Mouse (Mus musculus) kidney, postnatal 0 days (tissue): ENCODE results near the gene Mrpl33. TPM values are rescaled to one million over a fixed set of nuclear protein-coding genes. Genes with fewer than 3 reads are reported as not detected.

Experiments
- ATAC-seq: fragments of 200-750 bp; cut with Nextera tagmentation; replicated peaks from 2 replicates; pipeline ENCODE4 v1.8.0; 2017; ENCODE audit warnings: low read depth, moderate number of reproducible peaks, moderate TSS enrichment, moderate library complexity; ENCODE audit not compliant: low FRiP score
- DNase-seq: peaks from one replicate; pipeline ENCODE4 v3.0.0-alpha.2; 2016; ENCODE audit warnings: low spot score
- H3K27ac ChIP-seq: fragments of 300-500 bp; sonication (generic); 2 replicates; pipeline ENCODE4 v1.5.1; 2014; ENCODE audit warnings: mild to moderate bottlenecking
- H3K27me3 ChIP-seq: fragments of 300-500 bp; sonication (generic); 2 replicates; pipeline ENCODE4 v1.6.1; 2014; ENCODE audit warnings: low read length, mixed read lengths; ENCODE audit not compliant: insufficient read depth
- H3K36me3 ChIP-seq: fragments of 300-500 bp; sonication (generic); 2 replicates; pipeline ENCODE4 v1.6.1; 2014; ENCODE audit warnings: low read length, mixed read lengths; ENCODE audit not compliant: insufficient read depth
- H3K4me1 ChIP-seq: fragments of 300-500 bp; sonication (generic); replicated peaks from 2 replicates; pipeline ENCODE4 v1.6.1; 2014; ENCODE audit warnings: antibody characterized with exemption, low read length, mixed read lengths; ENCODE audit not compliant: insufficient read depth
- H3K4me2 ChIP-seq: fragments of 300-500 bp; sonication (generic); 2 replicates; pipeline ENCODE4 v1.6.1; 2014; ENCODE audit warnings: mild to moderate bottlenecking, low read length, moderate library complexity, mixed read lengths
- H3K4me3 ChIP-seq: fragments of 300-500 bp; sonication (generic); replicated peaks from 2 replicates; pipeline ENCODE4 v1.5.1; 2014; ENCODE audit warnings: low read depth, low read length
- H3K9ac ChIP-seq: fragments of 300-500 bp; sonication (generic); 2 replicates; pipeline ENCODE4 v1.6.1; 2014; ENCODE audit warnings: low read depth, low read length
- H3K9me3 ChIP-seq: fragments of 300-500 bp; sonication (generic); replicated peaks from 2 replicates; pipeline ENCODE4 v1.6.1; 2016; ENCODE audit warnings: low read length, inconsistent platforms, mixed read lengths
- CTCF ChIP-seq: IDR thresholded peaks from 2 replicates; pipeline ENCODE4 v1.5.1; 2016; ENCODE audit warnings: antibody characterized with exemption, low read depth, mild to moderate bottlenecking, moderate library complexity
- WGBS: fragments of 180-500 bp; shearing (Covaris S2); extraction: QIAGEN DNeasy Blood & Tissue Kit; methylation state at CpG from one replicate; pipeline ENCODE4 v1.1.7; 2014; 5-methylcytosine and 5-hydroxymethylcytosine counted together
- polyA plus RNA-seq: library from polyadenylated mRNA; unstranded; fragments of >200 nt; fragmentation: Nextera tagmentation; extraction: Ambion mirVana; gene quantifications from 2 replicates; pipeline ENCODE4 v1.2.1, GENCODE M21; 2015

Gene Mrpl33
- polyA plus RNA-seq, 1 experiment from 2014 or later = 406 TPM

DNA sequence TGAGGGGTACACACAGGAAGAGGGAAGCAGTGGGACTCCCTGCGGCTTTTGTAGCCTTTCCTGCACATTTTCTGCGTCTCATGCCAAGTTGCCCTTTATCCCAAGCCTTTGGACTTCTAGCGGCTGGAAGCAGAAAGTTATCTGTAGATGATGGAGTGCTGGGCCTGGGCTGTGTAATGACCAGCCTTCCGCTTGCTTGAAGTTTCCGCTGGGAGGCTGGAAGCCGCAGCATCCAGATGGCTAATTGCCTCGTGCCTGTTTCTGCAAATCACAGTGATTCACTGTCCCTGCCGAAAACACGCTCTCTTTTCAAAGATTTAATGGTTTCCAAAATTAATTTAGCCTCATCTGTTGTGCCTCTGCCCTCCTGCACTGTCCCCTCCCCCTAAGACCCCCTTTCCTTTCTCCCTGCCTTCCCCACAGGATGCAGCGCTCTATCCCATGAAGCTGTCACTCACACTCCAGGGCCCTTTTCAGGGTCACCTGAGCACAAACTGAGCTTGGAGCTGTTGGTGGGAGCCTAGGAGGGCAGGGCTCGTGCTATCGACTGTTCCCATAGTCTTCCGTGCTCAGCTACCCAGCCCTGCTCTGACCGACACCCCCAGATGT is 6.9 kb upstream of the Mrpl33 start:
- H3K4me2 ChIP-seq = no peak overlapping the region
- no peaks in the 10 kb centered on the region for H3K27me3 ChIP-seq
- no peaks in the 10 kb centered on the region for H3K36me3 ChIP-seq
- peak; percentile 57 for DNase-seq
- ATAC-seq = no peak
- H3K9me3 ChIP-seq = no peaks in the 10 kb centered on the region
- no peak overlapping the region for H3K4me3 ChIP-seq
- peak overlapping the region; percentile 23; the same call in 1 of the 2 replicates for H3K9ac ChIP-seq
- peaks cover 6% of the 10 kb centered on the region; the same call in 1 of the 2 replicates for H3K4me1 ChIP-seq
- TF ChIP-seq CTCF = no peak
- WGBS = 42% methylated on average over 14 of the region's 14 CpGs
- H3K27ac ChIP-seq = no peak overlapping the region

DNA sequence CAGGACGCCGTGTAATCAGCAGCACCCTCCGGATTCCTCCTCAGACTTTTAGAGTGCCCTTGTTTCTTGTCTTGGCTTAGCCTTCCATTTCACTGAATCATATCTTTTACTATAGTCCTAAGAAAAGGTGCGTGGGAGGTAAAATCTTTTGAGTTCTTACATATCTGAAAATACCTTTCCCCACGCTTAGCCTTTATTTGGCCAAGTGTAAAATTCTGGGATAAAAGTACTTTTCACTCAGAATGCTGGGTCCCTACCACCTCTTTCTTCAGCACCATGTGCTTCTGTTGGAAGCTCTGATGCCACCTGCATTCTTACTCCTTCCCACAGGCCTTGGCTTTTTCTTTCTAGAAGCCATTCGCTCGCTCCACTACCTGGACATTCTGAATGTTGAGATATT is 5.6 kb upstream of the Mrpl33 start:
- Histone ChIP-seq H3K27ac (no peak overlapping the region), H3K4me2 (no peak overlapping the region), H3K27me3 (no peaks in the 10 kb centered on the region), H3K4me3 (no peak overlapping the region), H3K9ac (no peak overlapping the region), H3K36me3 (no peaks in the 10 kb centered on the region), H3K9me3 (no peaks in the 10 kb centered on the region), H3K4me1 (peaks cover 5% of the 10 kb centered on the region; the same call in 1 of the 2 replicates)
- TF ChIP-seq CTCF = no peak
- ATAC-seq = no peak
- WGBS = 92% methylated on average over 7 of the region's 7 CpGs
- no peak for DNase-seq

DNA sequence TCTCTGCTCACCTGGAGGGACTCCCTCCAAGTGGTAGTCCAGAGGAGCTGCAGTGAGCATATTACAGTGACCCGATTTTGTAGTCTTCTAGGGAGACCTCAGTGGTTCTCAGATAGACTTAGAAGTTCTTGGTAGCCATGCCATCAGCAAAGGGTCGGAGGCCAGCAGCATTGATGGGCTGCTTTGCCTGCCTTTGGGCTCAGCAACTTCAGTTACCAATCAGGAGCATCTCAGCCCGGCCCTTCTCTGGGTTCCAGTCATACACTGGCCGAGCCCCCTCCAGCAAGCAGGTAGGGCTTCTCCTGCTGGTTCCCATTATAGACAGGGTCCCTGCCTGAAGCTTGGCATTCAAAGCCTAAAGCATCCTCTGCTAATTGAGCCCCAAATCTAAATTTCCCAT is 867 bp upstream of the Mrpl33 start:
- peaks cover 9% of the 10 kb centered on the region; the same call in 1 of the 2 replicates for H3K4me1 ChIP-seq
- H3K9me3 ChIP-seq = no peaks in the 10 kb centered on the region
- H3K4me2 ChIP-seq = no peak overlapping the region
- H3K27me3 ChIP-seq = no peaks in the 10 kb centered on the region
- DNase-seq (no peak), ATAC-seq (no peak)
- no peak overlapping the region for H3K4me3 ChIP-seq
- H3K27ac ChIP-seq = peak overlapping the region; percentile 8; the same call in 1 of the 2 replicates
- 0 out of 2 replicates have a peak, but pooled peaks have one; percentile 11 for TF ChIP-seq CTCF
- no peak overlapping the region for H3K9ac ChIP-seq
- no peaks in the 10 kb centered on the region for H3K36me3 ChIP-seq
- WGBS = 68% methylated on average over 4 of the region's 4 CpGs

- Histone ChIP-seq H3K9me3 (no peaks in the 10 kb centered on the region), H3K9ac (no peak overlapping the region), H3K36me3 (no peaks in the 10 kb centered on the region), H3K4me3 (no peak overlapping the region), H3K27me3 (no peaks in the 10 kb centered on the region), H3K4me1 (peaks cover 9% of the 10 kb centered on the region; the same call in 1 of the 2 replicates), H3K4me2 (0 out of 2 replicates have a peak overlapping the region, but pooled peaks have one; percentile 14), H3K27ac (no peak overlapping the region)
- no peak for TF ChIP-seq CTCF
- no peak for ATAC-seq
- no peak for DNase-seq
- WGBS = 83% methylated on average over 6 of the region's 6 CpGs
These were observed 752 bp downstream of the Mrpl33 start for GRCm38 (mm10) chr5:31597430-31597944.

- TF ChIP-seq CTCF = no peak
- no peaks in the 10 kb centered on the region for H3K36me3 ChIP-seq
- H3K27ac ChIP-seq = no peak overlapping the region
- no peak overlapping the region for H3K4me2 ChIP-seq
- WGBS = 84% methylated on average over 7 of the region's 7 CpGs
- H3K27me3 ChIP-seq = no peaks in the 10 kb centered on the region
- DNase-seq (no peak), ATAC-seq (no peak)
- no peak overlapping the region for H3K4me3 ChIP-seq
- no peak overlapping the region for H3K9ac ChIP-seq
- H3K4me1 ChIP-seq = peaks cover 12% of the 10 kb centered on the region
- no peaks in the 10 kb centered on the region for H3K9me3 ChIP-seq
These were observed 1.4 kb downstream of the Mrpl33 start for GRCm38 (mm10) chr5:31598121-31598520.

- Histone ChIP-seq H3K9me3 (no peaks in the 10 kb centered on the region), H3K9ac (no peak overlapping the region), H3K36me3 (no peaks in the 10 kb centered on the region), H3K27me3 (no peaks in the 10 kb centered on the region), H3K4me1 (peaks cover 12% of the 10 kb centered on the region), H3K4me2 (no peak overlapping the region), H3K27ac (no peak overlapping the region), H3K4me3 (no peak overlapping the region)
- 76% methylated on average over 4 of the region's 4 CpGs for WGBS
- peak; percentile 68 for TF ChIP-seq CTCF
- ATAC-seq (no peak), DNase-seq (peak; percentile 67)
These were observed 1.8 kb downstream of the Mrpl33 start for GRCm38 (mm10) chr5:31598579-31598978.

GRCm38 (mm10) chr5:31599161-31599560 is 2.4 kb downstream of the Mrpl33 start:
- no peak overlapping the region for H3K27ac ChIP-seq
- no peaks in the 10 kb centered on the region for H3K36me3 ChIP-seq
- 83% methylated on average over 2 of the region's 2 CpGs for WGBS
- no peak for DNase-seq
- peak; percentile 44; the same call in 1 of the 2 replicates for TF ChIP-seq CTCF
- H3K4me3 ChIP-seq = no peak overlapping the region
- H3K4me2 ChIP-seq = no peak overlapping the region
- H3K27me3 ChIP-seq = no peaks in the 10 kb centered on the region
- H3K9ac ChIP-seq = no peak overlapping the region
- ATAC-seq = no peak
- peaks cover 12% of the 10 kb centered on the region for H3K4me1 ChIP-seq
- no peaks in the 10 kb centered on the region for H3K9me3 ChIP-seq
